Mouse (Mus musculus): Measurements from ENCODE around the gene Usf1.

Gene Usf1

GRCm38 (mm10) chr1:171419291-171419882 lies 8.3 kb downstream of the Usf1 start:
- DNase-seq, result no peak

- no peak for DNase-seq
These were observed 8.8 kb downstream of the Usf1 start for GRCm38 (mm10) chr1:171419905-171420304.

- no peak for DNase-seq
These were observed 11.5 kb downstream of the Usf1 start for GRCm38 (mm10) chr1:171422504-171423095.

GRCm38 (mm10) chr1:171424638-171425037 lies 13.5 kb downstream of the Usf1 start:
- no peak for DNase-seq

GRCm38 (mm10) chr1:171425126-171425525 lies 14.0 kb downstream of the Usf1 start:
- no peak for DNase-seq

- no peak for DNase-seq
These were observed 21.0 kb downstream of the Usf1 start for GRCm38 (mm10) chr1:171432158-171432557.

- no peak for DNase-seq
These were observed 24.2 kb downstream of the Usf1 start for GRCm38 (mm10) chr1:171435288-171435814.

- DNase-seq, result no peak
These were observed 24.9 kb downstream of the Usf1 start for GRCm38 (mm10) chr1:171435974-171436373.

- DNase-seq, result peak; percentile 86
These were observed 26.3 kb downstream of the Usf1 start, which contains the start of gene F11r for GRCm38 (mm10) chr1:171437264-171438013. Gene F11r, plus strand, starts transcription at chr1:171437535.

GRCm38 (mm10) chr1:171438014-171438670 lies 27.0 kb downstream of the Usf1 start:
- DNase-seq, result no peak

GRCm38 (mm10) chr1:171439072-171439471 lies 28.0 kb downstream of the Usf1 start:
- DNase-seq, result no peak

GRCm38 (mm10) chr1:171440025-171440725 lies 29.1 kb downstream of the Usf1 start:
- DNase-seq, result peak in 1 of 2 experiments; percentile 35

- peak in 1 of 2 experiments; percentile 13 for DNase-seq
These were observed 30.6 kb downstream of the Usf1 start for GRCm38 (mm10) chr1:171441466-171442412.

GRCm38 (mm10) chr1:171442413-171442760 lies 31.3 kb downstream of the Usf1 start:
- no peak for DNase-seq

GRCm38 (mm10) chr1:171445050-171445449 lies 33.9 kb downstream of the Usf1 start:
- DNase-seq, result no peak

- no peak for DNase-seq
These were observed 35.7 kb downstream of the Usf1 start for GRCm38 (mm10) chr1:171446854-171447253.

GRCm38 (mm10) chr1:171447692-171448091 lies 36.6 kb downstream of the Usf1 start:
- DNase-seq, result no peak

GRCm38 (mm10) chr1:171450062-171450461 lies 38.9 kb downstream of the Usf1 start:
- no peak for DNase-seq

GRCm38 (mm10) chr1:171451001-171451400 lies 39.9 kb downstream of the Usf1 start:
- no peak for DNase-seq

GRCm38 (mm10) chr1:171452522-171452921 lies 41.4 kb downstream of the Usf1 start:
- DNase-seq, result no peak

- DNase-seq, result no peak
These were observed 41.8 kb downstream of the Usf1 start for GRCm38 (mm10) chr1:171452923-171453322.

All from cerebellum, postnatal 10 days (tissue).